Mouse (Mus musculus) mouse embryonic stem cell (cell line): ENCODE data around the gene Trem3.

ENCODE experiments used
- in situ Hi-C, 2 experiments: fragments of 300-500 bp; cut with MboI; formaldehyde crosslinking; loops; 1 replicate in 1 of 2; 3 replicates in 1 of 2; pipeline ENCODE4 v1.14.3; 2019 to 2020; ENCODE audit warnings: low sequenced_read_pairs in 2 of 2, low pct_unique_long_range_greater_than_20kb in 1 of 2, mixed read lengths in 1 of 2; ENCODE audit not compliant: unreplicated experiment in 1 of 2

The Trem3 gene

GRCm38 (mm10) chr17:48300861-48301260 is 53.3 kb downstream of the Trem3 start:
- in situ Hi-C loops, result loop anchor here in 1 of 2 experiments (25.0 kb wide), 1 partner anchor 464 kb away; the partner anchor contains the start of gene Mdfi

GRCm38 (mm10) chr17:48301792-48302191 is 54.2 kb downstream of the Trem3 start:
- in situ Hi-C loops, result loop anchor here in 1 of 2 experiments (25.0 kb wide), 1 partner anchor 464 kb away; the partner anchor contains the start of gene Mdfi
